8 mouse cellular contexts compared by ENCODE assay signal in genomic region chr1:60180784-60181221, GRCm38 (mm10). TPM values are rescaled to one million over a fixed set of nuclear protein-coding genes. Genes with fewer than 3 reads are reported as not detected.
A peak's percentile ranks its signal among the peaks of the same experiment; 100 is the strongest.
DNase-seq lines count a peak whose midpoint lies in the region; ATAC-seq lines count a peak whose summit lies in the region.

No protein-coding gene starts in this region.

- DNase-seq in heart, adult 11 months: no peak
- DNase-seq in 3T3-L1 (ENCODE audit: low read depth, low spot score) (peak; percentile 68), NIH3T3 (ENCODE audit: low read depth) (peak; percentile 66)
- DNase-seq in limb, embryonic 11.5 days (ENCODE audit: low spot score): peak; percentile 81
- no peak for DNase-seq in thymus, postnatal 25 days

- ATAC-seq in heart, embryonic 12.5 days (ENCODE audit: insufficient number of reproducible peaks, low FRiP score): peak; percentile 19
- no peak for ATAC-seq in forebrain, embryonic 16.5 days
- no peak; the same call in 1 of the 2 replicates for ATAC-seq in limb, embryonic 11.5 days (ENCODE audit: insufficient number of reproducible peaks, low FRiP score, low TSS enrichment, low read depth)
- ATAC-seq in neural tube, embryonic 12.5 days (ENCODE audit: low FRiP score, low read depth): no peak; the same call in 1 of the 2 replicates

- peak overlapping the region; percentile 95 for H3K9ac ChIP-seq in heart, embryonic 12.5 days
- peak overlapping the region; percentile 91 for H3K9ac ChIP-seq in forebrain, embryonic 16.5 days (replicated peaks; ENCODE audit: low read depth, low read length)
- peak overlapping the region; percentile 76 for H3K9ac ChIP-seq in limb, embryonic 11.5 days (ENCODE audit: low read length)
- H3K9ac ChIP-seq in neural tube, embryonic 12.5 days: peak overlapping the region; percentile 87

- no peaks in the 10 kb centered on the region for H3K9me3 ChIP-seq in heart, embryonic 12.5 days (replicated peaks)
- H3K9me3 ChIP-seq in forebrain, embryonic 16.5 days (ENCODE audit: control insufficient read depth, low read length): no peaks in the 10 kb centered on the region
- no peaks in the 10 kb centered on the region for H3K9me3 ChIP-seq in limb, embryonic 11.5 days (ENCODE audit: control insufficient read depth, low read length)
- H3K9me3 ChIP-seq in neural tube, embryonic 12.5 days: no peaks in the 10 kb centered on the region

- WGBS in heart, embryonic 12.5 days: under 1% methylated on average over 30 of the region's 30 CpGs
- WGBS in forebrain, embryonic 16.5 days: under 1% methylated on average over 28 of the region's 30 CpGs
- 0% methylated on average over 30 of the region's 30 CpGs for WGBS in limb, embryonic 11.5 days
- 1% methylated on average over 30 of the region's 30 CpGs for WGBS in neural tube, embryonic 12.5 days

- peak overlapping the region; percentile 81 for H3K4me3 ChIP-seq in heart, embryonic 12.5 days
- H3K4me3 ChIP-seq in forebrain, embryonic 16.5 days (replicated peaks; ENCODE audit: low read length): peak overlapping the region; percentile 61
- peak overlapping the region; percentile 64 for H3K4me3 ChIP-seq in limb, embryonic 11.5 days (ENCODE audit: low read depth, low read length)
- H3K4me3 ChIP-seq in neural tube, embryonic 12.5 days: peak overlapping the region; percentile 88

- peaks cover 9% of the 10 kb centered on the region for H3K4me1 ChIP-seq in heart, embryonic 12.5 days (replicated peaks)
- peaks cover 6% of the 10 kb centered on the region for H3K4me1 ChIP-seq in forebrain, embryonic 16.5 days (replicated peaks; ENCODE audit: control insufficient read depth, insufficient read depth, low read length)
- H3K4me1 ChIP-seq in limb, embryonic 11.5 days (ENCODE audit: control insufficient read depth, insufficient read depth, low read length): 0 out of 2 replicates have a peak, but pooled peaks cover 2% of the 10 kb centered on the region
- peaks cover 7% of the 10 kb centered on the region for H3K4me1 ChIP-seq in neural tube, embryonic 12.5 days

- H3K36me3 ChIP-seq in heart, embryonic 12.5 days: no peaks in the 10 kb centered on the region
- H3K36me3 ChIP-seq in forebrain, embryonic 16.5 days (ENCODE audit: control insufficient read depth, insufficient read depth): no peaks in the 10 kb centered on the region
- no peaks in the 10 kb centered on the region for H3K36me3 ChIP-seq in limb, embryonic 11.5 days (ENCODE audit: control insufficient read depth, insufficient read depth, low read length)
- H3K36me3 ChIP-seq in neural tube, embryonic 12.5 days: no peaks in the 10 kb centered on the region

- H3K4me2 ChIP-seq in heart, embryonic 12.5 days: peak overlapping the region; percentile 70
- peak overlapping the region; percentile 75 for H3K4me2 ChIP-seq in forebrain, embryonic 16.5 days (ENCODE audit: low read length)
- H3K4me2 ChIP-seq in limb, embryonic 11.5 days (ENCODE audit: low read depth, severe bottlenecking): peak overlapping the region; percentile 43
- H3K4me2 ChIP-seq in neural tube, embryonic 12.5 days (replicated peaks): peak overlapping the region; percentile 64

- no peaks in the 10 kb centered on the region for H3K27me3 ChIP-seq in heart, embryonic 12.5 days (replicated peaks)
- no peaks in the 10 kb centered on the region for H3K27me3 ChIP-seq in forebrain, embryonic 16.5 days (replicated peaks; ENCODE audit: control insufficient read depth, insufficient read depth, low read length)
- H3K27me3 ChIP-seq in limb, embryonic 11.5 days (ENCODE audit: control insufficient read depth, insufficient read depth, low read length): no peaks in the 10 kb centered on the region
- H3K27me3 ChIP-seq in neural tube, embryonic 12.5 days (replicated peaks): no peaks in the 10 kb centered on the region

- H3K27ac ChIP-seq in heart, embryonic 12.5 days (ENCODE audit: poor library complexity, severe bottlenecking): peak overlapping the region; percentile 98
- peak overlapping the region; percentile 90 for H3K27ac ChIP-seq in forebrain, embryonic 16.5 days (ENCODE audit: low read length)
- H3K27ac ChIP-seq in limb, embryonic 11.5 days (replicated peaks; ENCODE audit: low read depth, low read length): peak overlapping the region; percentile 89
- H3K27ac ChIP-seq in neural tube, embryonic 12.5 days: peak overlapping the region; percentile 91

RNA-seq across cellular contexts. Expression of gene Nbeal1, which starts 0.4 kb away (rescaled TPM):
- 12.9 and 13.5 TPM in 2 replicates for polyA plus RNA-seq in heart, embryonic 12.5 days (2016; fragmentation: Nextera tagmentation; extraction: Ambion mirVana)
- polyA plus RNA-seq in forebrain, embryonic 16.5 days (2015; fragmentation: Nextera tagmentation; extraction: Ambion mirVana): 8.9 and 9.8 TPM in 2 replicates
- polyA plus RNA-seq in limb, embryonic 11.5 days (2014; fragmentation: Nextera tagmentation; extraction: Ambion mirVana): 6.9 and 7.2 TPM in 2 replicates
- 9.0 and 9.9 TPM in 2 replicates for polyA plus RNA-seq in neural tube, embryonic 12.5 days (2016; fragmentation: Nextera tagmentation; extraction: Ambion mirVana)

Comparison
In these comparisons a context has a peak if more than half of its experiments do, and no peak if none do; other contexts are left out.
1. DNase-seq: peak in 3T3-L1 (single experiment), NIH3T3 (single experiment) and limb, embryonic 11.5 days (single experiment); none in heart, adult 11 months (single experiment) and thymus, postnatal 25 days (single experiment).
2. Peak in every context shown above with its lines, with median percentiles within 50 percentile points of each other: H3K27ac ChIP-seq, H3K4me2 ChIP-seq, H3K4me3 ChIP-seq and H3K9ac ChIP-seq.